Mouse (Mus musculus): ENCODE measurements around the gene Atp8a2.

GRCm38 (mm10) chr14:60178571-60178955 is 18.4 kb downstream of the Atp8a2 start:
- no peak for TF ChIP-seq POLR2A (IDR thresholded peaks at IDR 0.05; ENCODE audit: borderline replicate concordance, extremely low read depth, insufficient read depth, insufficient read length, poor library complexity, severe bottlenecking)
- TF ChIP-seq CTCF (IDR thresholded peaks at IDR 0.05; ENCODE audit: borderline replicate concordance, extremely low read depth, insufficient read depth, insufficient read length): no peak
